Mouse (Mus musculus) liver, embryonic 11.5 days (tissue): ENCODE data around the gene Stab1. TPM values are rescaled to one million over a fixed set of nuclear protein-coding genes. Genes with fewer than 3 reads are reported as not detected.

Experiments used
- ATAC-seq: fragments of 200-750 bp; cut with Nextera tagmentation; replicated peaks from 2 replicates; pipeline ENCODE4 v1.8.0; 2017; ENCODE audit warnings: moderate number of reproducible peaks, mild to moderate bottlenecking, moderate TSS enrichment, moderate library complexity; ENCODE audit not compliant: low FRiP score
- DNase-seq: peaks from one replicate; pipeline ENCODE4 v3.0.0-alpha.2; 2017; ENCODE audit warnings: low spot score
- H3K27ac ChIP-seq: fragments of 300-500 bp; sonication (generic); 2 replicates; pipeline ENCODE4 v1.5.1; 2014; ENCODE audit warnings: mild to moderate bottlenecking, low read depth, low read length, control low read depth
- H3K27me3 ChIP-seq: fragments of 300-500 bp; sonication (generic); replicated peaks from 2 replicates; pipeline ENCODE4 v1.6.1; 2014; ENCODE audit warnings: low read length, mixed read lengths; ENCODE audit not compliant: control insufficient read depth, insufficient read depth
- H3K36me3 ChIP-seq: fragments of 300-500 bp; sonication (generic); 2 replicates; pipeline ENCODE4 v1.6.1; 2014; ENCODE audit warnings: mild to moderate bottlenecking, low read length, moderate library complexity, mixed read lengths; ENCODE audit not compliant: control insufficient read depth, insufficient read depth
- H3K4me1 ChIP-seq: fragments of 300-500 bp; sonication (generic); replicated peaks from 2 replicates; pipeline ENCODE4 v1.6.1; 2014; ENCODE audit warnings: low read length, mixed read lengths; ENCODE audit not compliant: control insufficient read depth, insufficient read depth
- H3K4me2 ChIP-seq: fragments of 300-500 bp; sonication (generic); 2 replicates; pipeline ENCODE4 v1.6.1; 2014; ENCODE audit warnings: mild to moderate bottlenecking, control low read depth, moderate library complexity
- H3K4me3 ChIP-seq: fragments of 300-500 bp; sonication (generic); 2 replicates; pipeline ENCODE4 v1.5.1; 2014; ENCODE audit warnings: low read depth, low read length, control low read depth
- H3K9ac ChIP-seq: fragments of 300-500 bp; sonication (generic); 2 replicates; pipeline ENCODE4 v1.6.1; 2014; ENCODE audit warnings: low read depth, low read length, control low read depth
- H3K9me3 ChIP-seq: fragments of 300-500 bp; sonication (generic); 2 replicates; pipeline ENCODE4 v1.6.1; 2016; ENCODE audit warnings: low read length, inconsistent platforms, mixed read lengths; ENCODE audit not compliant: control insufficient read depth
- WGBS: fragments of 180-500 bp; shearing (Covaris S2); extraction: QIAGEN DNeasy Blood & Tissue Kit; methylation state at CpG from one replicate; pipeline ENCODE4 v1.1.7; 2014; 5-methylcytosine and 5-hydroxymethylcytosine counted together
- polyA plus RNA-seq: library from polyadenylated mRNA; unstranded; fragments of >200 nt; fragmentation: Nextera tagmentation; extraction: Ambion mirVana; gene quantifications from 2 replicates; pipeline ENCODE4 v1.2.1, GENCODE M21; 2014

Gene Stab1
- polyA plus RNA-seq, 1 experiment from 2014 or later: 39.9 TPM

- Histone ChIP-seq H3K27ac (no peak overlapping the region), H3K27me3 (peaks cover 7% of the 10 kb centered on the region; the same call in 1 of the 2 replicates), H3K4me3 (peak overlapping the region; percentile 28), H3K4me2 (peak overlapping the region; percentile 35), H3K9me3 (no peaks in the 10 kb centered on the region), H3K9ac (no peak overlapping the region), H3K4me1 (peaks cover 24% of the 10 kb centered on the region), H3K36me3 (peaks cover 10% of the 10 kb centered on the region; the same call in 1 of the 2 replicates)
- DNase-seq: no peak
- 22% methylated on average over 10 of the region's 10 CpGs for WGBS
- no peak for ATAC-seq
Measured at GRCm38 (mm10) chr14:31165991-31166630, 2.3 kb downstream of the Stab1 start.

- DNase-seq (no peak), ATAC-seq (no peak)
- Histone ChIP-seq H3K9me3 (no peaks in the 10 kb centered on the region), H3K36me3 (peaks cover 5% of the 10 kb centered on the region; the same call in 1 of the 2 replicates), H3K27me3 (peaks cover 7% of the 10 kb centered on the region; the same call in 1 of the 2 replicates), H3K27ac (no peak overlapping the region), H3K4me3 (no peak overlapping the region), H3K4me2 (no peak overlapping the region), H3K4me1 (peaks cover 24% of the 10 kb centered on the region), H3K9ac (no peak overlapping the region)
- 54% methylated on average over 7 of the region's 7 CpGs for WGBS
Measured at GRCm38 (mm10) chr14:31165458-31165857, 3.0 kb downstream of the Stab1 start.

- H3K9ac ChIP-seq: no peak overlapping the region
- DNase-seq (no peak), ATAC-seq (no peak)
- H3K36me3 ChIP-seq: 0 out of 2 replicates have a peak, but pooled peaks cover under 1% of the 10 kb centered on the region
- H3K4me3 ChIP-seq: no peak overlapping the region
- no peak overlapping the region for H3K27ac ChIP-seq
- H3K4me1 ChIP-seq: peaks cover 24% of the 10 kb centered on the region
- no peaks in the 10 kb centered on the region for H3K9me3 ChIP-seq
- H3K4me2 ChIP-seq: no peak overlapping the region
- WGBS: 77% methylated on average over 2 of the region's 2 CpGs
- peaks cover 7% of the 10 kb centered on the region; the same call in 1 of the 2 replicates for H3K27me3 ChIP-seq
Measured at GRCm38 (mm10) chr14:31165010-31165409, 3.4 kb downstream of the Stab1 start.

DNA sequence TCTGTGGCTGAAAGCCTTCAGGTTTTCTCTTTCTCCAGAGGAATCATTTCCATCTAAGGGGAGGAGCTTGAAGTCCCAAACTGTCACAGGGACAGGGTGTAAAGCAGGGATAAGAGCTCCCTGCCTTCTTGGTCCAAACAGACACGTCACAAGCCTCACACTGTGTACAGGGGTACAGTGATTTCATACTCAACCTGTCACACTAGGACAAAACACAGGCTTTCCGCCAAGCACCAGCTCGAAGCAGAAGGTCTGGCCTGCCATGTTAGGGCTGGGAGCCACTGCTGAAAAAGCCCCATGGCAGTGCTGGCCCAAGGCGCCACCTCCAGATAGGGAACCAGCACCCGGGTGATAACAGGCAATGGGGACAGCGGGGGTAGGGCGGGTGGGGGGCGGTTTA, 4.4 kb downstream of the Stab1 start:
- no peak overlapping the region for H3K27ac ChIP-seq
- no peaks in the 10 kb centered on the region for H3K36me3 ChIP-seq
- H3K9ac ChIP-seq: no peak overlapping the region
- H3K4me3 ChIP-seq: no peak overlapping the region
- no peaks in the 10 kb centered on the region for H3K9me3 ChIP-seq
- DNase-seq: no peak
- peaks cover 24% of the 10 kb centered on the region for H3K4me1 ChIP-seq
- WGBS: 43% methylated on average over 8 of the region's 8 CpGs
- peaks cover 7% of the 10 kb centered on the region; the same call in 1 of the 2 replicates for H3K27me3 ChIP-seq
- ATAC-seq: no peak; the same call in 1 of the 2 replicates
- no peak overlapping the region for H3K4me2 ChIP-seq

GRCm38 (mm10) chr14:31161638-31162037, 6.8 kb downstream of the Stab1 start:
- H3K36me3 ChIP-seq: no peaks in the 10 kb centered on the region
- no peak overlapping the region for H3K27ac ChIP-seq
- H3K9ac ChIP-seq: no peak overlapping the region
- peaks cover 22% of the 10 kb centered on the region for H3K4me1 ChIP-seq
- 79% methylated on average over 10 of the region's 10 CpGs for WGBS
- no peak overlapping the region for H3K4me2 ChIP-seq
- ATAC-seq (no peak), DNase-seq (no peak)
- H3K4me3 ChIP-seq: no peak overlapping the region
- no peaks in the 10 kb centered on the region for H3K27me3 ChIP-seq
- H3K9me3 ChIP-seq: no peaks in the 10 kb centered on the region

DNA sequence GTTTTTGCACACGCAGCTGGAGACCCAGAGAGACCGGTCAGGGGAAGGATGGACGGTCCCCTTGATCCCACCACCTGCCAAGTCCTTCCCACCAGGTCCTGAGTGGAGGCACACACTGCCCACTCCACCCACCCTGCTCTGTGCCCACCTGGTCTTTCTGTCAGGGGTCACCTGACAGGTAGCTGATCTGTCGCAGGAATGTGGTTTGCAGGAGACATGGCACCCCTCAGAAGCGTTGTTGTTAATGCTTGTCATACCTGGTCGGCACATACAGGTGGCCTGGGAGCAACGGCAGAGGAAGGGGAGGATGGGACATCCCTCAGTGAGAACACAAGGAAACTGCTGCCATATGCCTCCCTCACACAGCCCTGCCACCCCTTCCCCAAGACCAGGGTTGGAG, 7.2 kb downstream of the Stab1 start:
- Histone ChIP-seq H3K27ac (no peak overlapping the region), H3K36me3 (no peaks in the 10 kb centered on the region), H3K9me3 (no peaks in the 10 kb centered on the region), H3K4me2 (no peak overlapping the region), H3K9ac (no peak overlapping the region), H3K27me3 (no peaks in the 10 kb centered on the region), H3K4me3 (no peak overlapping the region), H3K4me1 (peaks cover 19% of the 10 kb centered on the region)
- 77% methylated on average over 7 of the region's 7 CpGs for WGBS
- DNase-seq: no peak
- ATAC-seq: no peak

GRCm38 (mm10) chr14:31160196-31161150, 8.0 kb downstream of the Stab1 start:
- H3K27me3 ChIP-seq: no peaks in the 10 kb centered on the region
- peaks cover 14% of the 10 kb centered on the region for H3K4me1 ChIP-seq
- peak overlapping the region; percentile 26 for H3K4me2 ChIP-seq
- no peak overlapping the region for H3K27ac ChIP-seq
- DNase-seq: no peak
- no peak overlapping the region for H3K9ac ChIP-seq
- no peaks in the 10 kb centered on the region for H3K36me3 ChIP-seq
- WGBS: 68% methylated on average over 27 of the region's 27 CpGs
- no peaks in the 10 kb centered on the region for H3K9me3 ChIP-seq
- ATAC-seq: no peak
- no peak overlapping the region for H3K4me3 ChIP-seq

- no peaks in the 10 kb centered on the region for H3K9me3 ChIP-seq
- DNase-seq (no peak), ATAC-seq (no peak)
- WGBS: 91% methylated on average over 11 of the region's 11 CpGs
- peaks cover 24% of the 10 kb centered on the region; the same call in 1 of the 2 replicates for H3K36me3 ChIP-seq
- no peaks in the 10 kb centered on the region for H3K4me1 ChIP-seq
- H3K27ac ChIP-seq: no peak overlapping the region
- H3K9ac ChIP-seq: no peak overlapping the region
- H3K4me3 ChIP-seq: no peak overlapping the region
- no peak overlapping the region for H3K4me2 ChIP-seq
- H3K27me3 ChIP-seq: 0 out of 2 replicates have a peak, but pooled peaks cover 2% of the 10 kb centered on the region
Measured at GRCm38 (mm10) chr14:31145694-31146093, 22.7 kb downstream of the Stab1 start.
